Mouse (Mus musculus) lung, postnatal 25 days (tissue): Measurements from ENCODE around the gene Trhr2.
"Not testable (repeated sequence)": the region's sequence is repeated elsewhere in the genome, so short reads cannot be mapped to it uniquely, and the experiment has no call there.

Experiments used
- DNase-seq: peaks from one replicate; pipeline ENCODE4 v3.0.0; 2022; ENCODE audit warnings: low spot score

The Trhr2 gene

DNA sequence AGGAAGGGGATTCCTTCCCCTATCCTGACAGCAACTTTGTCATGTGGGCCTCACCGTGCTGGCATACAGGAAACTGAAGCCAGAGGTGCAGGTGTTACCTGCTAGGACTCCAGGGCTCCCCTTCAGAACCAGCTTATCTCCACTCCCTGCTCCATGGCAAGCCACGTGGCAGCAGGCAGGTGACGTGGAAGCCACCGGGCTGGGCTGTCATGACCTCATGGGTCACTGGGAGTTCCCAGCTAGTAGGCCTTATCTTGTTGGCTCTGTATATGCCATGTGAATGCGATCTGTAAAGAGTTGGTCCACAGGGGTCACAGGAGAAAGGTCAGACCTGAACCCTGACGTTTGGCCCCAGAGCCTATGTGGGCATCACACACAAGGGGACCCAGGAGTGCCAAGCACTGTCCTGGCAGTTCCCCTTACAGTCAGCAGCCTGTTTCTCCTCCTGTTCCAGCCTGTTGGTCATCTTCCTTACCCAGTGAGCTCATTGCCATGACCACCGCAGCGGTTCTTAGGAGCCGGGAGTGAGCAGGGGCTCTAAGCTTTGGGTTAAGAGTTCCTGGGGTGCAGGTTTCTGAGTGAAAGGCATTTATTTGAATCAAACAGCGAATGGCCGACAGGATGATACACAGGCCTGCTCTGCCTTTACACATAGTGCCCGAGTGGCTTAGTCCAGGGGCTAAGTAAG lies 30.0 kb downstream of the Trhr2 start:
- no peak for DNase-seq

DNA sequence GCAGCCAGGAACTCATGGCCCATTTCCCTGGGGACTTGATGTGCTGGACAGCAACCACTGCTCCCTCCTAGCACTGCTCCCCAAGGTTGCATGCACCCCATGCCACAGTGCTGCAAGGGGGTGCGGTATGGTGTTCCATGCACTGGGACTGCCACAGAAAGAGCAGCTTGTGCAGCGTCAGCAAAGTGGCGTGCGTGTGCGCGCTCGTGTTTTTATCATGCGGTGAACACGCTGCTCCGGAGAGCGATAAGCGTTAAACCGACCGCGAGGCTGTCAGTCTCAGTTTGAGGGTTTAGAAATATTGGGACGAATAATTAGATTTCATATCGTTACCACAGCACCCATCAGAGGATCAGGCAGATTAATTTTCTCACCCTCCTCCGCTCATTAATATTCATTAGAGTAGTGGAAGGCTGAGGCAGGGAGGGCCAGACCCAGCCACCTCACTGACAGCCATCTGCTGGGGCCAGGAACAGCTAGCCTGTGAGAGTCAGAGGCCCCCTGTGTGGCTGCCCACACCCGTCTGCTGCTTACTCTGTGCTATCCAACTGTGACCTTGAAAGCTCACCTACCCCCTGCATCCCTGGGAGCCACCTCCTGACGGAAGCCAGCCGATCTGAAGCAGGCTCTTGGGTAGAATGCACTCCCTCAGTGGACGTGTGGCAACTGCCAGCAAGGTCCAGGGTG lies 30.9 kb downstream of the Trhr2 start:
- no peak for DNase-seq

GRCm38 (mm10) chr8:122329072-122329471 lies 31.5 kb downstream of the Trhr2 start:
- no peak for DNase-seq

DNA sequence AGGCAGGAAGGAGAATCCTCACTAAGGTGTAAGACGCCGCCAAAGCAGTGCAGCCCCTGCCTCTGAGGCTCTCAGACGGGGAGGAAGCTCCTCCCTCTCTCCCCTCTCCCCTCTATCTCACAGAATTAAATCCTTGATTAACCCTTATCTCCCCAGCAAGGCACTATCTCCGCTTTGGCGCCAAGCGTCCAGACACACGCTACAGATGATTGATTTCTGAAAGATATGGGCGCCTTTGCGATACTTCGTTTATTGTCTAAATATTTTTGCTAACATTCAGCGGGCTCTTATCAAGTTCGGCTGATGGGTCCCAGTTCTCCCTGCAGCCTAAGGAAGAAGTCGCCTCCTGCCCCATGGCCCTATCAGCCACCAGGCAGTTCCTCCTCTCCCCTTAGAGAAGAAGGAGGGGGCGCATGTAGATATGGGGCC lies 34.4 kb downstream of the Trhr2 start:
- DNase-seq, result no peak

DNA sequence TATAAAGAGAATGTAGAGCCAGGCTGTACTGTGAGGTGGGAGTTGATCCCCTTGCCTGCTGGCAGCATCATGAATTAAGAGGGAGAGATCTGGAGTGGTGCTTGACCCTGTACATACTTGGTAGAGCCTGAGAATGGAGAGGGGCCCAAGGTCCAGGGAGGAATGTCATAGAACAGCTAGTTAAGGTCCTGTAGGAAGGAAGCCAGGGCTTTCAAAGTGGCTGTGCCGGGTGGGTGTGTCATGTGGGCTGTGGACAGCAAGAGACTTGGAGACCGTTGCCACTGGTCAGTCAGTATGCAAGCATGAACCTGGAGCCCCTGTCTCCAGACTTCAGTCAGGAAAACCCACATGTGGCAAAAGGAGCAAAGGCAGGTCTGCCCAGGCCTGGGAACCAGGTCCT lies 35.4 kb downstream of the Trhr2 start:
- no peak for DNase-seq

DNA sequence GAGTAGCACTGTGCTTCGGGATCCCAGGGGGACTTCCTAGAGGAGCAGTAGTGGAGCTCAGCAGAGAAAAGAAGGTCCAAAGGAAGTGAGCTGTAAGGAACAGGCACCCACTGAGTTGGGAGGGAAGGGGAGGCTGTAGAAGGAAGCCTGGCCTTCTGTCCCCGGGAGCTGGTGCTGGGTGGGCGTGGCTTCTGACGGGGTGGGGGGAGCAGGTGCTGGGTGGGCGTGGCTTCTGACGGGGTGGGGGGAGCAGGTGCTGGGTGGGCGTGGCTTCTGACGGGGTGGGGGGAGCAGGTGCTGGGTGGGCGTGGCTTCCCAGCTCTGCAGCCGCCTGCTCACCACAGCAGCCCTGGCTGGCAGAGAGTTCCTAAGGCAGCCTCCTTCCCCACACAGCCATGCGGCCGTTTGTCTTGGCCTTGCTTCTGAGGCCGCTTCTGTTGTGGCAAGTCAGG lies 36.6 kb downstream of the Trhr2 start:
- DNase-seq, result not testable (repeated sequence)

GRCm38 (mm10) chr8:122322792-122323191 lies 37.8 kb downstream of the Trhr2 start:
- no peak for DNase-seq

- no peak for DNase-seq
These were observed 38.4 kb downstream of the Trhr2 start for GRCm38 (mm10) chr8:122322126-122322525.

DNA sequence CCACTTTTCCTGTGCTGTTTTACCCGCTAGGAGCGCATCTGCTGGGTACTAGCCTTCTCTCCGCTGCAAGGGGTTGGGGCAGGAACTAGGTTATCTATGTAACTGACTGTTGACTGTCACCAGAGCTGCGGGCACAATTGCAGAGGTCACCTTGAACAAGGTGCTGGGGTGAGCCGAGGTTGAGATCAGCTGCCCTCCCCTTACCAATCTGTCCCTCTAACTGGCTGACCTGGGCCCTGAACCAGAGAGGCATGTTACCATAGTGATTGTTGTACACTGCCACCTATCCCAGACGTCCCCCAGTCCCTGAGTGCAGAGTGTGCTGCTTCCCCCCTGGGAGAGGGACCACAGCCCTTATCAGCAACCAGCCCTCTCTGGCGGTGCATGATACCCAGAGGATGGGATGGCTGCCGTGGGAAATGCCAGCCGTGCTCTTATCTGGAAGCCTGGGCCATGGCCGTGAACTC lies 39.1 kb downstream of the Trhr2 start:
- DNase-seq, result no peak

DNA sequence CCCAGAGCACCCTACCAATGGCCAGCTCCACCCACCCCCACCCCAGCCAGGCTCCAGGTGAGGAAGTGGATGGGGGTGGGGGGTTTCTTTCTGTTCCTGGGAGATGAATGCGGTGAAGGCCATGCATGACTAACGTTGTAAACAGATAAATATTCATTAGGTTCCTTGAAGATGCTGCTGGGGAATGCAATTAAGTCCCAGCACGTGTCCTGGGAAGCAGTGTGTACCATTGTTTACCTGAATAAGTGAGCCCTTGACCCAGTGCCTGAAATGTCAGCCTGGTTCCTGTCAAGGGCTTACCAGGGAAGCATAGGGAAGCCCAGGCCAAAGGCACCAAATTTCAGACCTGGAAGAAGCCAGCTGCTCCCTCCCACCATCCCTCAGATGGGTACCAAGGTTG lies 40.0 kb downstream of the Trhr2 start:
- DNase-seq, result no peak

DNA sequence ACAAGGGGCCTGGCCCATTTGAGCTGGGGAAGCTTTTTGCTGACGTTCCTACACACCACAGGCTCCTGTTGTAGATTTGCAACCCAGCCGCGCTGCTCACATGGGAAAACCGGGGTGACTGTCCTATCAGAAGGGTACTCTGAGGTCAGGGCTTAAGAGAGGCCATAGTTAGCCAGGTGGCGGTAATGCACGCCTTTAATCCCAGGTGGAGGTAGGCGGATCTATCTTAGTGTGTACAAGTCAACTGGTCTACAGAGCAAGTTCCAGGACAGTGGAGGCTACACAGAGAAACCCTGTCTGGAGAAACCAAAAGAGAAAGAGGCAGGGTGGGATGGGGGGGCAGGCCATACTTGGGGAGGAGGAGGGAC lies 40.9 kb downstream of the Trhr2 start:
- DNase-seq, result no peak

- DNase-seq, result no peak
These were observed 41.4 kb downstream of the Trhr2 start for GRCm38 (mm10) chr8:122319045-122319707.

GRCm38 (mm10) chr8:122317918-122318475 lies 42.5 kb downstream of the Trhr2 start:
- DNase-seq, result no peak

DNA sequence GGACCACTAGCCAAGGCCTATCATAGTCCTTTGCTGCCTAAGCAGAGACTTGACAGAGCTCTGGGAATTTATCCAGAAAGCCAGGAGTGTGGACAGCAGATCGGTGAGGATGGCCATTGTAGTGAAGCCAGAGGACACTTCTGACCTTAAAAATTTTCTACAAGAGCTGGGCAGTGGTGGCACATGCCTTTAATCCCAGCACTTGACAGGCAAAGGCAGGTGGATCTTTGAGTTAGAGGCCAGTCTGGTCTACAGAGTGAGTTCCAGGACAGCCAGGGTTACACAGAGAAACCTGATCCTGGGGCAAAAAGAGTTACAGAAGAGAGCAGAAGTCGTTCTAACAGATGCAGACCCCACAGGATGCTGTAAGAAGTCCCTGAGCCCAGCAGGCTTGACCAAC lies 44.1 kb downstream of the Trhr2 start:
- DNase-seq, result no peak

GRCm38 (mm10) chr8:122314899-122315496 lies 45.5 kb downstream of the Trhr2 start:
- DNase-seq, result peak; percentile 52

DNA sequence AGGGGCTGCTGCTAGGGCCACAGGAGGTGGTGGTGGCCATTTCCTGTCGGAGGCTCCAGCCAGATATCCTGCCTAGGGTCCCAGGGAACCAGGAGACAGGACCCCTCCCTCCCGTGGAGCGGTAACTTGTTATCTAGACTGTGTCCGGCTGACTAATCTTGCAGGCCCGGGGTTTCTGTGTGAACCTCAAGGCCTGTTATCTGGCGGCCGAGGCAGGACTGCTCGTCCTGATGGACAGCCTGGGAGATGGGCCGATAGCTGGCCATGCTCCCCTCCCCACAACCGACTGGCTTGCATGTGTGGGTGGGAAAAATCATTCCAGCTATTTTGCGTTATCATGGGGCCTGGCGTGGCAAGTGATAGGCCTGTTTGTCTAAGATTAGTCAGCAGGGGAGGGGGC lies 47.2 kb downstream of the Trhr2 start:
- no peak for DNase-seq

- DNase-seq, result no peak
These were observed 48.0 kb downstream of the Trhr2 start for GRCm38 (mm10) chr8:122312553-122312952.

GRCm38 (mm10) chr8:122311115-122311514 lies 49.4 kb downstream of the Trhr2 start:
- DNase-seq, result no peak

DNA sequence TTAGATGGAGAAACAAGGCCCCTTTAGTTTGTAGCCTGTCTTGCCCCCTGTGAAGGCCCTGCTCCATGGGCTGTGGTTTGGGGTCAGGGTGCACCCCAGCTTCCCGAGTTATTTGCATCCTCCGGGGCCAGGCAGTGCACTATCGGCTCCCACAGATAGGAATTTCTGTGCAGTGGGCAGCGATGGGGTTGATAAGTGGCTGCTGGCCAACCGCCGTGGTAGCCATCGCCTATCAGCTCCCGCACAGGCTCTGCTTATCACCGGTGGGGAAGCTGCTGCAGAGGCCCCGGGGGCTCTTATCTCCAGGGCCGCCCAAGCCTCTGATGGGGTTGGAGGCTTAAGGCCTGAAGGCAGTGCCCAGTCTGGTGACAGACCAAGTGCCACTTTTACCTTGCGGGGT lies 51.3 kb downstream of the Trhr2 start:
- no peak for DNase-seq

- no peak for DNase-seq
These were observed 52.7 kb downstream of the Trhr2 start for GRCm38 (mm10) chr8:122307836-122308235.
